Mouse (Mus musculus) midbrain, postnatal 0 days (tissue): ENCODE measurements around the gene Nup107. TPM values are rescaled to one million over a fixed set of nuclear protein-coding genes. Genes with fewer than 3 reads are reported as not detected.

Experiments used
- ATAC-seq: fragments of 200-750 bp; cut with Nextera tagmentation; 2 replicates; pipeline ENCODE4 v1.8.0; 2017; ENCODE audit warnings: moderate number of reproducible peaks, mild to moderate bottlenecking, moderate TSS enrichment, moderate library complexity; ENCODE audit not compliant: low FRiP score
- DNase-seq: peaks from one replicate; pipeline ENCODE4 v3.0.0-alpha.2; 2015; ENCODE audit warnings: low spot score
- H3K27ac ChIP-seq: fragments of 300-500 bp; sonication (generic); 2 replicates; pipeline ENCODE4 v1.5.1; 2014; ENCODE audit warnings: low read depth, mild to moderate bottlenecking, low read length, mixed read lengths
- H3K27me3 ChIP-seq: fragments of 300-500 bp; sonication (generic); 2 replicates; pipeline ENCODE4 v1.6.1; 2014; ENCODE audit warnings: low read length, control low read depth, mixed read lengths; ENCODE audit not compliant: insufficient read depth
- H3K36me3 ChIP-seq: fragments of 300-500 bp; sonication (generic); 2 replicates; pipeline ENCODE4 v1.6.1; 2014; ENCODE audit warnings: low read length, control low read depth, mixed read lengths; ENCODE audit not compliant: insufficient read depth
- H3K4me1 ChIP-seq: fragments of 300-500 bp; sonication (generic); 2 replicates; pipeline ENCODE4 v1.6.1; 2014; ENCODE audit warnings: mild to moderate bottlenecking, control low read depth, antibody characterized with exemption, low read length, mixed read lengths; ENCODE audit not compliant: insufficient read depth
- H3K4me2 ChIP-seq: fragments of 300-500 bp; sonication (generic); 2 replicates; pipeline ENCODE4 v1.6.1; 2014; ENCODE audit warnings: low read depth, mild to moderate bottlenecking, low read length, mixed read lengths; ENCODE audit not compliant: poor library complexity, severe bottlenecking
- H3K4me3 ChIP-seq: fragments of 300-500 bp; sonication (generic); 2 replicates; pipeline ENCODE4 v1.5.1; 2014; ENCODE audit warnings: low read depth, mild to moderate bottlenecking, low read length, moderate library complexity
- H3K9ac ChIP-seq: fragments of 300-500 bp; sonication (generic); replicated peaks from 2 replicates; pipeline ENCODE4 v1.6.1; 2014; ENCODE audit warnings: mild to moderate bottlenecking, low read length, moderate library complexity, mixed read lengths; ENCODE audit not compliant: poor library complexity, severe bottlenecking
- H3K9me3 ChIP-seq: fragments of 300-500 bp; sonication (generic); 2 replicates; pipeline ENCODE4 v1.6.1; 2016; ENCODE audit warnings: low read length, control low read depth
- CTCF ChIP-seq: IDR thresholded peaks from 2 replicates; pipeline ENCODE4 v1.5.1; 2016; ENCODE audit warnings: antibody characterized with exemption, mild to moderate bottlenecking
- WGBS: fragments of 180-500 bp; shearing (Covaris S2); extraction: QIAGEN DNeasy Blood & Tissue Kit; methylation state at CpG from one replicate; pipeline ENCODE4 v1.1.7; 2014; 5-methylcytosine and 5-hydroxymethylcytosine counted together
- polyA plus RNA-seq: library from polyadenylated mRNA; unstranded; fragments of >200 nt; fragmentation: Nextera tagmentation; extraction: Ambion mirVana; gene quantifications from 2 replicates; pipeline ENCODE4 v1.2.1, GENCODE M21; 2015
- total RNA-seq: library from RNA; depleted of rRNA; stranded (reverse); fragments of >200 nt; gene quantifications from 2 replicates; pipeline ENCODE4 v1.2.3, GENCODE M21; 2014

The Nup107 gene
- total and polyA plus RNA-seq, 2 experiments from 2014 or later, result 14.0 to 16.7 TPM

DNA sequence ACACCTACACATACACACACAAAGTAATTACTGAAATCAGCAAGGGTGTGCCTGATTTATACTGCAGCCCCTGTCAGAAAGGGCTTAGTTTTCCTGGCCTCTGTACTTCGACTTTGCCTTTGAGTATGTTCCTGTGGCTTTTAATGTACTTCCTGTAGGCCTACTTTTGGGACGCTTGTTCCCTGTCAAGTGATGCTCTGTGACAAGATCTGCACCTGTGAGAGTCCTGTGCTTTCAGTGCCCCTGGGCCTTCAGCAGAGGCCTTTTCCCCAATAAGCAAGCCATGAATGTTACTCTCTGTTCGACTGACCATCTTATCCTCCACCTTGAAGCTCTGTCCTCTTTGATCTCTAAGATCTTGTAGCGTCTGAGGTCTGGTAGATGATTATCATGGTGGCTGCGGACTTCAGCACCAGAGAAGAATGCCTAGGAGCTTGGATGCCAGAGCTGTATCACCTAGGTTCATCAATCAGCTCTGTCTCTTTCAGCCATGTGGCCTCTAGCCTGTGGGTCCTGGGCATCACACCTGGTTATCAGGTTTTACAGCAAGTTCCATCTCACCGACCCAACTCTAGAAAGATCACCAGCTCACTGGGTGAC is 6.0 kb upstream of the Nup107 start:
- Histone ChIP-seq H3K27ac (no peak overlapping the region), H3K9ac (no peak overlapping the region), H3K4me3 (no peak overlapping the region), H3K4me2 (no peak overlapping the region), H3K27me3 (no peaks in the 10 kb centered on the region), H3K9me3 (no peaks in the 10 kb centered on the region), H3K4me1 (no peaks in the 10 kb centered on the region), H3K36me3 (no peaks in the 10 kb centered on the region)
- no peak for DNase-seq
- WGBS, result 88% methylated on average over 6 of the region's 6 CpGs
- no peak for ATAC-seq
- TF ChIP-seq CTCF, result no peak

DNA sequence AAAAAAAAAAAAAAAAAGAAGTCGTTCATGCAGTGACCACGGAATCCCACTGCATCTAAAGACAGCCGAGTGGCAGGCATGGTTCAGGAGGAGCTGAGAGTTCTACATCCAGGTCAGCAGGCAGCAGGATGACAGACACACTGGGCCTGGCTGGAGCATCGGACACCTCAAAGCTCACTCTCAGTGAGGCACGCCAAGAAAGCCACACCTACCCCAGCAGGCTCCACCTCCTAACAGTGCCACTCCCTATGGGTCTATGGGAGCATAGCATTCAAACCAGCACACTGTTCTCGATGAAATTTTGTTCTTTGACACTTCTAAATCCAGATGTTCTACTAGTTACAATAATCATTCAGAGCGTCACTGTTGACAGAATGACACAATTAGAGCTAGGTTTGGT is 5.2 kb upstream of the Nup107 start:
- H3K36me3 ChIP-seq, result no peaks in the 10 kb centered on the region
- no peak for TF ChIP-seq CTCF
- no peak overlapping the region for H3K27ac ChIP-seq
- H3K4me1 ChIP-seq, result no peaks in the 10 kb centered on the region
- no peak overlapping the region for H3K9ac ChIP-seq
- DNase-seq, result no peak
- WGBS, result 83% methylated on average over 7 of the region's 7 CpGs
- H3K4me3 ChIP-seq, result no peak overlapping the region
- H3K4me2 ChIP-seq, result no peak overlapping the region
- H3K9me3 ChIP-seq, result no peaks in the 10 kb centered on the region
- H3K27me3 ChIP-seq, result no peaks in the 10 kb centered on the region
- ATAC-seq, result no peak

DNA sequence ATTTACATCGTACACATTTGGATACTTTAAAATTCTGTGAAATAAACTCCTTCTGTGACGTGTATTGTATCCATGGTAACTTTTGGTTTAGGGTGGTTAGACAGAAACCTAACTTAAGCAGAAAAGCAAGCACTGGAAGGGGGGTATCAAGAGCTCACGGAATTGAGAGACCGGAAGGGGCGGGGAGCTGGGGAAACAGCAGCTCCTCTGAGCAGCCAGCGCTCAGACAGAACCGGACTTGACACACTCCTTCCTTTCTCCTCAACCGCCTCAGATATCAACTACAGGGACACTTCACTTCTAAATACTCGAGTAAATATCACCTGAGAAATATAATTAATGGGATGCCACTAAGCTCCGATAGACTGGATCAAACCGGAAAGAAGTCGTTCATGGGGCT is 4.6 kb upstream of the Nup107 start:
- DNase-seq (no peak), ATAC-seq (no peak)
- H3K27ac ChIP-seq, result no peak overlapping the region
- TF ChIP-seq CTCF, result no peak
- 93% methylated on average over 12 of the region's 12 CpGs for WGBS
- H3K36me3 ChIP-seq, result no peaks in the 10 kb centered on the region
- no peaks in the 10 kb centered on the region for H3K4me1 ChIP-seq
- no peak overlapping the region for H3K9ac ChIP-seq
- no peaks in the 10 kb centered on the region for H3K27me3 ChIP-seq
- H3K4me2 ChIP-seq, result no peak overlapping the region
- H3K4me3 ChIP-seq, result no peak overlapping the region
- no peaks in the 10 kb centered on the region for H3K9me3 ChIP-seq

DNA sequence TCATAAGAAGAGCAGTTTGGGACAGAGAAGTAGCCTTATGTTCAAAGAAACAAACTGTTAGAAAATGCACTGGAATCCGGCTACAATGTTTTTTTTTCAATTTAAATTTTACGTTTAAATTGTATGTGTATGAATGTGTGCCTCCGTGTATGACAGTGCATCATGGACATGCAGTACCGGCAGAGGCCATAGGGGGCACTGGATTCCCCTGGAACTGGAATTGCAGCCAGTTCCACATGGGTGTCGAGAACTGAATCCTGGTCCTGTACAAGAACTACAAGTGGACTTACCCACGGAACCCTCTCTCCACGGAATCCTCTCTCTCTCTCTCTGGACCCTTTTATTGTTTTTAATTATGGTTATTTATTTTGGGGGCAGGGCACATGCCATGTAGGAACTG is 3.7 kb upstream of the Nup107 start:
- Histone ChIP-seq H3K9ac (no peak overlapping the region), H3K4me1 (no peaks in the 10 kb centered on the region), H3K4me3 (no peak overlapping the region)

DNA sequence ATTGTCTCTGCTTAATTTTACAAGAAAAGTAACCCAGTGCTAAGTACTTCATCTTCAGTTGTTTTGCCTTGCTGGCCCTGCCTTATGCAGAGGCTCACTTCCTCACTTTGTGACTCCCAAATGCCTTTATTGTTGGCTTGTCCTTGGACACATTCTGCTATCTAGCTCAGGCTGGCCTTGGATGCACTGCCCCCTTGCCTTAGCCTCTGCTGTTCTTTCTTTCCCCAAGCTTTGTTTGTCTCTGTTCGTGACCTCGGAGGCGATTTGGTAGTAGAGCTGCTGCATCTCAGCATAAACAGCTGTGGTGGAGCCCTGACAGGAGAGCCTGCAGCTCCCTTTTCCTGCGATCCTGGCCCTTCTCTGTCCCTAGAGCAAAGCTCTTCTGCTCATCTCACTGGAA is 2.7 kb upstream of the Nup107 start:
- WGBS, result 73% methylated on average over 4 of the region's 4 CpGs
- H3K9ac ChIP-seq, result no peak overlapping the region
- TF ChIP-seq CTCF, result no peak
- no peaks in the 10 kb centered on the region for H3K36me3 ChIP-seq
- no peak for DNase-seq
- no peak overlapping the region for H3K4me2 ChIP-seq
- H3K9me3 ChIP-seq, result no peaks in the 10 kb centered on the region
- H3K4me1 ChIP-seq, result no peaks in the 10 kb centered on the region
- H3K27ac ChIP-seq, result no peak overlapping the region
- ATAC-seq, result no peak
- no peaks in the 10 kb centered on the region for H3K27me3 ChIP-seq
- no peak overlapping the region for H3K4me3 ChIP-seq

More for the DNA sequence above, 3.7 kb upstream of the Nup107 start:
- H3K9me3 ChIP-seq, result no peaks in the 10 kb centered on the region
- H3K27ac ChIP-seq, result no peak overlapping the region
- DNase-seq (no peak), ATAC-seq (no peak)
- peak; percentile 54 for TF ChIP-seq CTCF
- no peaks in the 10 kb centered on the region for H3K27me3 ChIP-seq
- H3K36me3 ChIP-seq, result no peaks in the 10 kb centered on the region
- H3K4me2 ChIP-seq, result no peak overlapping the region
- WGBS, result 94% methylated on average over 7 of the region's 7 CpGs

DNA sequence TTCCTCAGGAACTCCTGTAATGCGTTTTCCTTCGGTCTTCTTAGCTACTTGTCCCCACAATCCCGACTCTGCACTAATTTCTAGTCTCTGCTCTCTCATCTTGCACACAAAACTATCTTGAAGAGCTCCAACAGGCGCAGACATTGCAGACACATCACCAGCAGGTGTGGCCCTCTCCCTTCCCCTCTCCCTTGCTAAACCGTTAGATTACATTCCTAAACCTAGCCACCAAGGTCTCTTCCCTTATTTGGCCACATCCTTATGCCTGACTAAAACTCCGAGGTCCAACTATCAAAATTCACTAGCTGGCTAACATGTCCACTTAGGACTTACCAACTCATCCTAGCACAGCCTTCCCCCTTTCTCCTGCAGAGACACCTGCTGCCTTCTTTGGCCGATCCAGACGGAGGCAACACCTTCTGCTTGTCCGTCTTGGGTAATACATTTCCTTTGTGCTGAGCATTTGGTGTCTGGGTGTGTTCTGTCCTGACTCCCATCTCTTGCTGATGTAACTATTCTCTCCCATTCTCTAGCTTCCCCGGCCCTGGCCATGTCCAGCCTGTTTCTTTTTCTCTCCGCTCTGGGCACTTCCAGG is 1.0 kb upstream of the Nup107 start:
- 83% methylated on average over 11 of the region's 11 CpGs for WGBS
- Histone ChIP-seq H3K9me3 (no peaks in the 10 kb centered on the region), H3K9ac (no peak overlapping the region), H3K36me3 (no peaks in the 10 kb centered on the region), H3K4me2 (peak overlapping the region; percentile 56; the same call in 1 of the 2 replicates), H3K27me3 (no peaks in the 10 kb centered on the region), H3K27ac (no peak overlapping the region), H3K4me3 (peak overlapping the region; percentile 90; the same call in 1 of the 2 replicates), H3K4me1 (no peaks in the 10 kb centered on the region)
- ATAC-seq (no peak), DNase-seq (no peak)
- TF ChIP-seq CTCF, result no peak
